Mouse (Mus musculus): ENCODE results near the gene Cyth1.

The Cyth1 gene

DNA sequence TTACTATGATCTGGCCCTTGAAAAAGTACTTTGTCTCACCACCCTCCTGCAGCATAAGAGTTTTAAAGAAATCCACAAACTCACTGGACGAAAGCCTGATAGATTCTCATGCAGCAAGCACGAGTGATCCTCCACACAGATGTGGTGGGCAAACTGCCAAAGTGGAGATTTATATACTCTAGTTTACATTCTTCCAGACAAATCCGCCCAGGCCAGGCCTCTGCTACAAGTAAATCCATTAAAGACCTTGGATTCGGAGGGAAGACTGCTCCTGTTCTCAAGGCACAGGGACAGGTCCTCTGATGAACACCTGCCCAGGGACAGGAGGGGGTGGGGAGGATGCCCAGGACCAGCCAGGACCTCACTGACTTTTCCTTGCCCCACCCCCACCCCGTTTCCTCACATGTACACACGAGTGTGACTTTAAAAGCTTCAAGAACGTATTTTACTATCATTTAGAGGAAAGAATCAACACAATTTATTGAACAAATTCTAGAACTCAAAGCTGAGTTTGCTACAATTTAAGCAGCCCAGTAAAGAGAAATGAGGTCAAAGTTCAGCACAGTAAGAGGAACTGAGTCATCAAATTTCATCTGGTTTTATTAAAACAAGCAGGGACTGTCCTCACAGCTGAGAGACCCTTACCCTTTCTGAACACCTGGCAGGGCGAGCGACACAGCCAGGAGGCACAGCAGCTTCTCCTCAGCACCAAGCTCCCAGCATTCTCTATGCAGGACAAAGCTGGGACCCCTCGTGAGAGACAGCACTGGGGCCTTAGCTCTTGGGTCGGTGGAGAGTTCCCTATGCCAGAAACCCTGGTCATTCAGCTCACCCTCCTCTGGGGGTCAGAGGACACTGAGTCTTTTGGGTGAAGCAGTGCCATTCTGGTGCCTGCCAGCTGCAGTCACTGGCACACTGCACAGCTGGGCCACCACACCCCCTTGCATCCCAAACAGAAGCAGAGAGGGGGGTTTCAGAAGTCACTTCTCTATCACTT, 47.3 kb downstream of the Cyth1 start:
- no peak for DNase-seq (ENCODE audit: low spot score)

DNA sequence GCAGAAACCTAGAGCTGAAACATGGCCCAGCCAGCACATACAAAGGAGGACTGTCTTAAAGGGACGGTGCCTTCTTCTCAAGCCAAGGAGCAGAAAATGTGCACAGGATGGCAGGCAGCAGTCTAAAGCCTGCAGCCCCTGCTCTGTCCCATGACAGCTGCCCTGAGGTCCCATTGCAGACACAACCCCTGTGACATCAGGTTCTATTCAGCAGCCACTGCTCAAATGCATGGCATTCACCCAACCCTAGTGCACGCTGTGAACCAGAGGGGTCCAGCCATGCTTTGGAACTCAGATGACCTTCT, 50.1 kb downstream of the Cyth1 start:
- DNase-seq (ENCODE audit: low spot score): no peak

DNA sequence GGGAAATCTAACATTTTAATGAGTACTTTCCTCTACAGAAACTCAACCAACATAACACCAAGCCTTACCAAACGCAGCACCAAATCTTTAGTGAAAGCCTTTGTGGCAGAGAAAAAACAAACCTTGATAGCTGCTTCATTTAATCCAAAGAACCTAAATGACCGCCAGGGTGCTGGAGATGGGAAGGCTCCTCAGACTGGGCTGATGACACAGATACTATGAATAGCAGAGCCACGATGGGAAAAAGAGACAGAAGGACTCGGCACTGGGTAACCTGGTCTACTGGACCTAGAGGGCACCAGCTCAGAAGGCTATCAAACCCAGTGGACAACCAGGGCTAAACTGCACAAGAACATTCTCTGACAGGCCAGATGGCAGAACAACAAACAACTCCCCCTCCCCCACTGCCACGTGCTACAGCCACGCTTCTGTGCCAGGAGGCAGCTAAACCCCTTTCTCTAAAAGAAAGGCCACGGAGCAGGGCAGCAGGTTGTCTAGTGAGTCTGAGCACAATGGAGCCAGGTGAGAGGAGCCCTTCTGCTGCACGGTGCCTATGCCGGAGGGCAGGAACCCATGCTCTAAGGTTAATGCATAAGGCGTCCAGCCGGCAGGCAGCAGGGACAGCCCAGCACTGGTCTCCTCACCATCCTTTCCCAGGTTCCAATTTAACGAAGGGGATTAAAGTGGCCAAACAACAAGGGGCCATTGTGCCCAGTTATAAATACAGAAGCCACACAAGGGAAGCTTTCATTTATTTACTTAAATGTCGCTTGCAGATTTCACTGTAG, 50.7 kb downstream of the Cyth1 start:
- DNase-seq (ENCODE audit: low spot score): no peak

DNA sequence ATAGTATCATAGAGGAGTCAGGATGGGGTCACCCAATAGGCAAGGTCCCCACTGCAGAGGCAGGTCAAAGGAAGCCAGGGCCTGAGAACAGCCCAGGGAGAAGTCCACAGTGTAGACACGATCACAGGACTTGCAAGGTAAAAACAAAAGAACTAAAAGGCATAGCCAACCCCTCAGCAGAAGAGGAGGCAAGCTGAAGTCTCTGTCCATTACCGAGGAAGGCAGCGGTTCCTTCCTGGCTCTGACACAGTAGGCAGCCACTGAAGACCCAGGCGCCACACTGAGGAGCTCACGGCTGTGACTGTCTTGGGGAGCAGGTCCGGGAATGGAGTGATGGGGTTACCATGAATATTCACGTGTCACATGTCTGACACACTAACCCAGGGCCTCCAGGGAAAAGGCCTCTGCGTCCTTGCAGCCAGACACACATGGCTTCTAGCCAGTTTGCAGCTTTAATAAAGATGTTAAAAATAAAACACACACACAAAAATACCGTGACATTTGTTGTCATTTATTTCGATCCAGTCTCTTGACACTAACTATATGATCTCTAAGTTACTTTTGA, 51.5 kb downstream of the Cyth1 start:
- no peak for DNase-seq (ENCODE audit: low spot score)

DNA sequence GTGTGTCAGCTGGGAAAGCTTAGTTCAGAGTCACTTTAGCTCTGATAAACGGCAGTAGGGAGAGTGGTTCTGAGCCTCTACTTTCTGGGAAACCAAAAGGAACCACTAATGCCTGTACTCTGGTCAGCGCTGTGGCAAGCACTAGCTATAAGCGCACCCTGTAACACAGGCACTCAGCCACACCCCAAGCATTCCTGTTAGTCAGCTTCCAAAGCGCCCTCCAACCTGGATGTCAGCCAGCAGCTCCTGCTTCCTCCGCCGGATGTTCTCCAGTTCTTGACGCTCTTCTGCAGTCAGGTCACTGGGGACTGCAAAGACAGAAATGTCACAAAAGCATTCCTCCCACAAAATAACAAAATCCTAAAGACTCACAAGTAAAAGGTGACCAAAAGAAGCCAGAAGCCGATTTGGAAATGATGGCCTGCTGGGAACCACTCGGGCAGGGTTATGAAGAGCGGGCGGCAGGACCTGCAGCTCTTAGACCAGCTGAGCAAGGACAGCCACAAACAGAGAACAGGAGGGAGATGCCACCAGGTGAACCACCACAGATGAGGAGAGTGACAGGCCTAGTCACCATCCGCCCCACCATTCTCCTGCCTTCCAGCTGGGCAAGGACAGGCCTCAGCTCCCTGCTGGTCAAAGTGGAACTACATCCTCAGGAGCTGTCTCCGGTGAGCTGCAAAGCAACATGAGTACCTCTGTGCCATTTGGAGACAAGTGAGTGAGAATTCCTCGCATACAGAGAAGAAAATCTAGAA, 54.8 kb downstream of the Cyth1 start:
- no peak for DNase-seq (ENCODE audit: low spot score)

DNA sequence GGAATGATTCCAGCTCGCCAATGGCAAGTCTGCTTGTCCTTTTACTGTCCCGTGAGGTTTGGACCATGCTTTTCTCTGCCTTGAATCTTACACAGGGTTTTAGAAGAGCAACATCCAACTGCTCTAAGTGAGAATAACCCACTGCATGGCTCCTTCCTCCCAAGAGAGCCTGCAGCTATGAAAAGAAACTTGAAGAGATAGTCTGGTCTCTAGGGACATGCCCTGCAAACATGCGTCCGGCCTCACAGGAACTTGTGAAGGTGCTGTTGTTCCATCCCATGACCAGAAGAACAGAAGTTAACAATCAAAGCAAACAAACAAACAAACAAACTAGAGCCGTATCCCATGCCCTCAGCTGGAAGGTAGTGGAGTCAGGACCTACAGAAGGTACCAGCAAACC, 55.4 kb downstream of the Cyth1 start:
- no peak for DNase-seq (ENCODE audit: low spot score)

DNA sequence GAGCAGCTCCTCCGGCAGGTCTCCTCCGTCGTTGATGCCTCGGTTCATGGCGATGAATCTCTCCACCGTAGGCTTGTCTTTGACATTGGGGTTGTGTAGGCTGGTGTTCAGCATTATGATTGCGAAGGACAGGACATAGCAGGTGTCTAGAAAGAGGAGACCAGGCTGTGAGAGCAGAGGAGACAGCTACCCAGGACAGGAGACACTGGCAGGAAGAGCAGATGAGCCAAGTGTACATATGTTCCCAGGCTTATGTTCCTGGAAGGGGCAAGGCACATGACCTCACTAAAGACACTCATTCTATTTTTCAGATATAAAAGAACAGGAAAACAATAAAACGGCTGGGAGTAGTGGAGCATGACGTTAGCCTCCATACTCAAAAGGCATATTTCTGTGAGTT, 65.6 kb downstream of the Cyth1 start:
- no peak for DNase-seq (ENCODE audit: low spot score)

DNA sequence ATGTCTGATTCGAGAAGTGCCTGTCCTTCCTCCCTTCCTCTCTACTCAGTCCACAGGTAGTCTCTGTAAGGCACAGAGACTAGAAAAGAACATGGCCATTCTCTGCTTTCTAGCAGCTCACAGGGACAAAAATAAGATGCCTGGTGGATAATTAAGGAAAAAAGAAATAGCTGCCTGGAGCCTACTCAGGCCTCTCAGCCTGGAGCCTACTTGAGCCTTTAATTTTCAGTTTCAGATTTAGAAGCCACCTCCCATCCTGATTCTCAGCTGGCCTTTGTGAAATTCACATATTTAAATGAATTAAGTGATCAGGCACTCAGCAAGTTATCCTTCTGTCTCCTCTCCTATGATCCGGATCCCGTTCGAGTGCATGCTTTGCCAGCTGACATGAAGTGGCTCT, 66.0 kb downstream of the Cyth1 start:
- DNase-seq (ENCODE audit: low spot score): no peak

DNA sequence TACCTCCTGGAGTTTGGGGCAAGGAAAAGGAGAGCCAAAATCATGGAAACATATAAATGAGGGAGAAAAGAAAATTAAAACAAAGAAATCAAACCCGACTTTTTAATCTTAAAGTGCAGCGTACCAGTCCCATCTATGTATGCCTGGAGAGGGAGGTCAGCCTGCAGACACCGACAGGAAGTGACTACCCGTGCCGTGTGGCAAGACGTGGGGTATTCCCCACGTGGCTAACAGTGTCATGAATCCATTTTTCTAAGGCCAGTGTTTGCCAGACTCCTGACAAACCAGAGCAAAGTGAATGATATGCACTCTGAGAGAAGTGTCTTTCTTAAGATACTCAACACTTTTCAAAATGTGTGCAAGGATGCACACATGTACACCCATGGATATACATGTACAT, 68.2 kb downstream of the Cyth1 start:
- DNase-seq (ENCODE audit: low spot score): no peak

DNA sequence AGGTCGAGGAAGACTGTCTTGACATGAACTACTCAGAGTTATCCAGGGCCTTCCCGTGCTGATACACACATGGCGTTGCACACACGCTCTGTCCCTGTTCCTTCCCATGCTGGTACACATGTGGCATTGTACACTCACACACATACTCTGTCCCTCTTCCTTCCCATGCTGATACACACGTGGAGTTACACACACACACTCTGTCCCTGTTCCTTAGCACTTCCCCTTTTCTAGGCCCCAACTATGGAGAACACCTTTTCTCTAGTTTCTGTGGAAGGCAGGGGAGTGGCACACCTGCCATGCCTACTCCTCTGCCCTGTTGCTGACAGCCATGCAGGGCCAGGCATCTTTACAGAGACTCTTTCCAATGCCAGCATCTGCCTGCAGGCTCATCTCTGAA, 70.2 kb downstream of the Cyth1 start:
- DNase-seq (ENCODE audit: low spot score): no peak

DNA sequence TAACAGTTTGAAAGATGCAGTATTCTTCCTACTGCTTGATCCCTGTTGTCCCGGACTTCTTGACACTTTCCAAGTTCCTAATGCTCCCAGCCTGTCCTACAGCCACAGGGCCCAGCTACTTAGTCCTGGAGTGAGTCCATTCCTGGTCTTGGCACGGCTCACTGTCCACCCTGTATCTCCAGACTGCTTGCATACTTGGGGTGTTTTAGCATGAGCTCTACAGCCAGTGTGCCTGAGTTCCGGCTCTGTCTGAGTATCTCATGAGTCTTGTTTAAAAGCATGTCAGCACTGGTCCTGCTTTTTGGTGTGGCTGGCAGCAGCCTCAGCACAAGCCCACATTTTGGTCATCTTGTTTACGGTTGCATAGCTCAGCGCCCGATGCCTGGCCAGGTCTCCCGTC, 73.6 kb downstream of the Cyth1 start:
- DNase-seq (ENCODE audit: low spot score): no peak

DNA sequence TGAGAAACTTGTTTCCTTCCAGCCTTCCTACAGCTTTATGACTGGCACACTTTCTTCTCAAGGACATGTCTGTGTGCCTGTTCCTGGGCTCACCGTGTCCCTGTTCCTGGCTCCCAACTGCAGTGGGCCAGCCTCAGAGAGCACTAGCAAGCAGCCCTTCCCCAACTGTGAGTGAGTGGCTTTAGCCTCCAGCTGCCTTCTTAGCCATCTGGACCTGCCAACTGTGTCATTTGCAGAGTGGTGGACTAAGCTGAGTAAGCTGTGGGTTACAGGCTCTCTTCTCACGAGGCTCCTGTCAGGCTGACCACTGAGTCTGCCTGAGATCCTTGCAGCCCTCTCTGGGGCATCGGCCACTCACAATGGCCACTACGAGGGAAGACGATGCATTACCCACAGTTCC, 75.6 kb downstream of the Cyth1 start:
- DNase-seq (ENCODE audit: low spot score): no peak

DNA sequence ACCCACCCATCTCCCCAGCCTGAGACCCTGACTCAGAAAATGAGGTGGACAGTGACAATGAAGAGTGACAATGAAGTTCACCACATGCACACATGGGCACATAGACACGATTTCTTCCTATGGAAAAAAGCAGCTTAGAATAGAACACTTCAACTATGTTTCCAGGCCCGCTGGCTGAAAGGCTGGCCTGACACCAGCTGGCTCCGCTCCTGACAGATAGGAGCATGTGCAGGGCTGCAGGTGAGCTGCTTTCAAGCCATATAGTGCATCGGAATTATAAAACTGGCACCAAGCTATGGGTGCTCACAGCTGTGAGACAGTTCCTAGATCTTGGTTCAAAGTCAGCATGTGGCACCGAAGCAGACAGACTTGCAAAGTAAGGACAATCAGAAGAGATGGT, 78.1 kb downstream of the Cyth1 start:
- DNase-seq (ENCODE audit: low spot score): no peak

DNA sequence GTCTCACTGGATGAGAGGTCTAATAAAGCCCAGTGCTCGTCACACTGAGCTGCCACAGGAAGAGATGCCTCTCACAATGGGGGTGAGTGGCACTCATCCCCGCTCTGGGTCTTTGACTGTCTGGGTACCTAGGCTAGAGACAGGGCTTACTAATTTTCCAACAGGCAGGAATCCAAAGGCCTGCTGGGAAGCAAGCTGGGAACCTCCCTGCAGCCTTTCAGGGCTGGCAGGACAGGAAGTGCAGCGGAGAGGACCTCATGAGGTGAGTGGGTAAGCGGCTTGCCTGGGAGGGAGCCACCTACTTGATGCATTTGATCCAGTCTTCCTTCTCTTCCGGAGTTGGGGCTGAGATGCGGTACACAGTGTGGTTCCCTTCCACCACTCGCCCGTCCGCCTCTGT, 79.7 kb downstream of the Cyth1 start:
- DNase-seq (ENCODE audit: low spot score): no peak

DNA sequence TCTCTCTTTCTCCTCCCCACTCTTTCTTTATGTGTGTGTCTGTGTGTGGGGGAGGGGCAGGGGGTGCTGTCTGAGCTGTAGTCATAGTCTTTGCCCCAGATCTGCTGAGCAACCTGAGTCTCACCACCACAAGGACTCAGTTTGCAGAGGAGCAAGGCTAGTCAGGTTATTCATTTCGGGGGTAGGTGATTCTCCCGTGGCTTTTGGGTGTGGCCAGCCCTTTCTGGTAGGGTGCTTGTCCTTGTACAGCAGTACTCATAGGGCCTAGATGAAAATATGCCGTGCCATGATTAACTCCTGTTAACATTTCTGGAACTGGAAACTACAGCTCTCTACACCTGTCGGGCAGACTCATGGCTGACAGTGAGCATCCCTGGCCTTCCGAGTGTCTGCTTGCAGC, 81.8 kb downstream of the Cyth1 start:
- DNase-seq (ENCODE audit: low spot score): no peak

DNA sequence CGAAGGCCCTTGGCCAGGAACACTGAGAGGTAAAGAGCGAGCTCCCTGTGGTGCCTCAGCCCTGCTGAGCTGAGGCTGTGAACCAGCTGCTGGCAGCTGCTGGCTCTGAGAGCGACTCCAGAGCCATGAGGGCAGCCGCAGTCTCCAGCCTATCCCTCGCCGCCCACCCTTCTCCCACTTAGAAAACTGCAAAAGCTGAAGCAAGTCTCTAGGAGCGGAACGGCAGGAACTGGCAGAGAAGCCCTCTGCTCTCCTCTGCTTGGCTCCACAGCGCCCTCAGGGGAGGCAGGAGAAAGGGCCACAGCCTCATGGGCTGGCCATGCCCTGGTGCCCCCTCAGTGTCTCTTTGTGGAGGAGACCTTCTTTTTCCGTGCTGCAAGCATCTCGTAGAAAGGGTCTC, 82.7 kb downstream of the Cyth1 start:
- DNase-seq (ENCODE audit: low spot score): no peak

DNA sequence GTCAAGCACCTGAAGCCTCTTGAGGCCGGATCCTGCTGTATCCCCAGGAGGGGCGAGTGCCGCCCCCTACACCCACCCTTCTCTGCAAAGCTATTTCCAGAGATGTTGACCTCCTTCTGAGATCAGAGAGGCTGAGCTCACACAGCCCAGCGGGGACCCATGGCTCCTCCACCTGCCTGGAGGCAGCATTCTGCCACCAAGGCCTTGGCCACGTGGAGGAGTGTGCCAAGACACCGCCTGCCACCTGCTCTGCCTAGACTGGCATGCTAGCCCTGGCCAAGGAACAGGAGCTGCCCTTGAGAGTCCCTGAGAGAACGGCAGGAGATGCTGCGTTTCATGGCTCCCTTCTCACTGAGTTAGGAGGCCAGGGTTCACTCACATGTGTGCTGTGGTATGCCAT, 83.8 kb downstream of the Cyth1 start:
- no peak for DNase-seq (ENCODE audit: low spot score)

DNA sequence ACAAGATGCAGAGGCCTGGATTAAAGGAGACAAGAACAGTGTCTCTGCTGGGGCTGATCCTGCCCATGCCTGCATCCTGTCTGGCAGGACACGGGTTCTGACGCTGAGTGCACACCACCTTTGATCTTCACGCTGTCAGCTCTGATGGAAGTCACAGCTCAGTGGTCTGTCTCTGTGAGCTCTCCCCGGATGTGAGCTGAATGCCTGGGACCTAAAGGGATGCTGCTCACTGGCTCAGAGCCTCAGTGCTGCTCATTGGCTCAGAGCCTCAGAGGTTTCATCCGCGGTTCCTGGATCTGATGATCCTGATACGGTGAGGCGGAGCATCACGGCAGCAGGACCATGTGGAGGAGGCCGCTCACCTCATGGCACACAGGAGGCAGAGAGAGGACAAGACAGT, 86.1 kb downstream of the Cyth1 start:
- no peak for DNase-seq (ENCODE audit: low spot score)

DNA sequence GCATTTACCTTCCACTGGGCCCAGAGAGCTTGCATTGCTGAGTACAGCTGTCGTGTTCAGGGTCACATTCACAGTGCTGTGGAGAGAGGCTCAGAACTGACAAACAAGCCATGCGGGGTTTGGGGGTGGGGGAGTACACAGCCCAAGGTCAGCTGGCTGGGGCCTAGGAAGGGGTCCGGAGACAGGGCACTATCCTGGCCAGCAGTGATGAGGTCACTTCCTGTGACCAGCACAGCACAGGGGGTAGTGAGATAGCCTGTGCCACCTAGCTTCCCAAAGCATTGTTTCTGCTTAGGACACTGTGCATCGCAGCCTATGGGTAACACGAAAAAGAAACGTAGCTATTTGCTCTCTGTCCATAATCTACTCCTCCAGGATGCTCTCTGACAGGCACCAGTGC, 87.2 kb downstream of the Cyth1 start:
- DNase-seq (ENCODE audit: low spot score): no peak

DNA sequence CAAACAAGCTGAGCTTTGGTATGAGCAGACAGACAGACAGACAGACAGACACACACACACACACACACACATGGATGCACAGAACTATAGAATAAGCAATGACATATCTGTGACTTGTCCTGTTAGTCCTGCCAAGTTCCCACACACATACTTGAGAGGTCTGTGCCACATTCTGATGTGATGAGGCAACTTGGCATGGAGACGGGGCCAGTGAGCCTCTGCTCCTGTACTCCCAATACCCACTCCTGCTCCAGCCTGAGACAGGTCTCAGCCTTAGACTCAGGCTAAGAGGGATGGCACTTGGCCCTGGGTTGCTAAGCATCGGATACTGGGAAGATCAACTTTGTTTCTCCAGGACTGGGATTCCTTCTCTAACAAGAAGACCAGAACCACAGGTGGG, 87.6 kb downstream of the Cyth1 start:
- no peak for DNase-seq (ENCODE audit: low spot score)

DNA sequence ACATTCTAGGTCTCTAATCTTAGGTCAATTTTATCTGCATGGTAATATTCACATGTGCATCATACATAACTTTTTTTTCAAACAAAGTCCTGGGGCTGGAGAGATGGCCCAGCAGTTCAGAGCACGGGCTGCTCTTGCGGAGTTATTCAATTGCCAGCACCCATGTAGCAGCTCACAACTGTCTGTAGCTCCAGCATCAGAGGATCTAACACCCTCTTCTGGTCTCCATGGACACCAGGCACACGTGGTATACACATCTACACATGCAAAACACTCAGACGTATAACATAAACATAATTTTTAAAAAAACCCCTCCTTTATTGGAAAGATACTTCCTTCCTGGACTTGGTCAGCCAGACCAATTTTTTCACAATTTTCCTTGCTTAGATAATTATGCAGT, 89.6 kb downstream of the Cyth1 start:
- DNase-seq (ENCODE audit: low spot score): no peak

DNA sequence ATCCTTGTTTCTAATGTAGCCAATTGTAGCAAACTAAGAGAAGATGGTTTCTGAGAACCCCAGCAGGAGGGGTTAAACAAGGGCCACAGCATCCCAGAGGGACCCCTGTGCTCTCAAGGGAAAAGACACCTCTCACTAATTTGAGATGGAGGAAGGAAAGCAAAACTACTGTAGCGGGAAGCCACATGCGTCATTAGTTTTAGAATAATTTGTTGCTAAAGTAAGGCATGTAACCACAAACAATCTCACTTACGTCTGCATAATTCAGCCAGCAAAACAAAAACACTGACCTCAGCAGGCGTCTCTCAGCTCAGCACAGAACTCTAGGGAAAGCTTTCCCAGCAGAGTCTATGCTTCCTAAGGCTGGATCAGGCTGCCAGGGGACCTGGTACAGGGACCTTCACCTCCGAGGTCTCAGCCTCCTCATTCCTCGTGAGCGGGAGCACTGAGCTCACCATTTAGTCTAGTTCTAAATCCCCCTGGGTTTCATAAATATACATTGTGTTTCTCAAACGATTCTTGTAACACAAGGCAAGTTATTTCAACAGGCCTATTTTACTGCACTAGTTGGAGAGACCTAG, 91.8 kb downstream of the Cyth1 start:
- DNase-seq (ENCODE audit: low spot score): no peak

All from left cerebral cortex, adult 11 months (tissue).